In genomic region chr12:54999016-54999690, GRCm38 (mm10) we compare ENCODE assay signal across 1 mouse cellular context.
A peak's percentile ranks its signal among the peaks of the same experiment; 100 is the strongest.
TF ChIP-seq lines count a peak whose summit lies in the region.

No protein-coding gene starts in this region.

TF ChIP-seq in CH12.LX, 34 proteins besides CTCF, POLR2A, EP300 and RAD21 (continued from another document):
- TF ChIP-seq CHD2 (IDR thresholded peaks at IDR 0.05; ENCODE audit: low read length) (no peak; the same call in 1 of the 2 replicates), E2F4 (IDR thresholded peaks at IDR 0.05; ENCODE audit: insufficient replicate concordance, low read depth, low read length) (peak; percentile 91; the same call in 1 of the 2 replicates), SIN3A (IDR thresholded peaks at IDR 0.05; ENCODE audit: low read length) (peak; percentile 59; the same call in 1 of the 2 replicates), ZMIZ1 (IDR thresholded peaks at IDR 0.05; ENCODE audit: low read depth, low read length) (no peak), GABPA (IDR thresholded peaks at IDR 0.05; ENCODE audit: insufficient replicate concordance, low read depth, low read length) (no peak), IRF4 (IDR thresholded peaks at IDR 0.05; ENCODE audit: low read depth, low read length) (peak; percentile 38; the same call in 1 of the 2 replicates), ZKSCAN1 (IDR thresholded peaks at IDR 0.05; ENCODE audit: borderline replicate concordance, low read depth, low read length) (no peak), MAZ (IDR thresholded peaks at IDR 0.05; ENCODE audit: low read depth, low read length) (no peak), ZNF384 (IDR thresholded peaks at IDR 0.05; ENCODE audit: low read depth, low read length) (no peak), NELFE (IDR thresholded peaks at IDR 0.05; ENCODE audit: low read depth, low read length) (0 out of 2 replicates have a peak, but pooled peaks have one; percentile 35)
